Mouse (Mus musculus): Measurements from ENCODE around the gene Pdk2. TPM values are rescaled to one million over a fixed set of nuclear protein-coding genes. Genes with fewer than 3 reads are reported as not detected.

Gene Pdk2
- polyA plus RNA-seq (2017; shearing (Covaris generic)), result 10 to 100 TPM; 10.5 to 15.3 TPM

DNA sequence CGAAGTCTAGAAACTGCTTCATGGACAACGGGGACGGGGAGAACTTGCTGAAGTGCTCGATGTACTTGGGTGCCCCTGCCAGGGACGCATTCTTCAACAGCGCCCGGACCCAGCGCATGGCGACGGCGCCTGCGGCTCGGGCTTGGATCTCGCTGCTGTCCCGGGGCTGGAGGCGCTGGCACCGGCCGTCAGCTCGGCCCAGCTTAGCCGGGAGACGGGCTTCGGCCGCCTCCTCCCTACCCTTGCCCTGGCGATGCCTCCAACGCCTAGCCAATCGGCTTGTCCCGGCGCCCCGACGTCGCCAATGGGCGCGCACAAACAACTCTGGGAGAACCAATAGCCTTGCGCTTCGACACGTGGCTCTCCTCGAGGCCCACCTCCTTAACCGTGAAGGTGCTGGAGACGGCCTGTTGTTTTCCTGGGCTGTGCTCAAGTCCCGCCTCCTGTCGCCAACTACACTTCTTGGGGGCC, at the start of gene Pdk2:
Gene Pdk2 (minus strand): TSS at position 216 of the 471 bp plus-strand sequence.

DNA sequence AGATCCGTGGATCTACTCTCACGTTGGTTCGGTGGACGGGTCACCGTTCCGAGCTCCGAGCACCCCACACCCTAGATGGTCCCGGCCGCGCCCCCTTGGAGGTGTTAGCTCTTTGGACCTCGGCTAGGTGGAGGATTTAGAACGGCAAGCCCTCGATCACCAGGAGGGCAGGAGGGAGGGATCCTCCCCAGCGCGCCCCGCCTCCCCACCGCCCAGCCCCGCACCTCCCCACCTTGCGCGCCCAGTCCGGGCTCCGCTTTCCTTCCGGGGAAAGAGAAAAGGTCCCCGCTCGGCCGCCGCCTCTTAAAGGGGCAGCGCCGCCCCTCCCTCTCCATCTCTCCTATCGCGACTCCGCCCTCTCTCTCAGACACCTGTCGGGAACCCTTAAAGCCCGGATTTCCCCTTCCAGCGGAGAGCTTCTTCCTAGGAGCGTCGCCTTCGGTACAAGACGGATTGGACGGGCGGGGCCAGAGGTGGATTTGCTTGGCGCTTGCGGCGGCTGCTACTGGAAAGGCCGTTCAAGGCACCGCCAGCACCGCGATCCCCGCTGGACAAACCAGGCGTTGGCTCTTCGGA, 35.5 kb upstream of the Pdk2 start, which contains the start of gene Itga3:
Gene Itga3 (minus strand): TSS at position 266 of the 576 bp plus-strand sequence.

DNA sequence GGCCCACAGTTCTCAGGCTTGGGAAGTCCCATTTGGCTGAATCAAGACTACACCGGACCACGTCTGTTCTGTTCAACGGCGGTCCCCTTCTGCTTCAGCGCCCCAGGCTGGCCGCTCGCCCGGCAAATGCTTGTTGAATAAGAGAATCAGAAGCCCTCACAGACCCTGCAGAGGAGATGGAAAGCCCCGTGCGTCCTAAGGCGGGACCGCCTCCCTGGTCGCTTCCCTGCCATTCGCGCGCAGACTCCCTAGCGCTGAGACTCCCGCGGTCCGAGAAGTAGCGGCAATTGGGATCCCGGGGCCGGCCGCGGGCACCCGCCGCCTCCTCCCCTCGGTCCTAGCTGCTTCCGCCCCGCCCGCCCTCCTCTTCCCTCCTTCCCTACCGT, 31.5 kb downstream of the Pdk2 start, which contains the start of gene Samd14:
Gene Samd14 (plus strand): TSS at position 251 of the 386 bp plus-strand sequence.

DNA sequence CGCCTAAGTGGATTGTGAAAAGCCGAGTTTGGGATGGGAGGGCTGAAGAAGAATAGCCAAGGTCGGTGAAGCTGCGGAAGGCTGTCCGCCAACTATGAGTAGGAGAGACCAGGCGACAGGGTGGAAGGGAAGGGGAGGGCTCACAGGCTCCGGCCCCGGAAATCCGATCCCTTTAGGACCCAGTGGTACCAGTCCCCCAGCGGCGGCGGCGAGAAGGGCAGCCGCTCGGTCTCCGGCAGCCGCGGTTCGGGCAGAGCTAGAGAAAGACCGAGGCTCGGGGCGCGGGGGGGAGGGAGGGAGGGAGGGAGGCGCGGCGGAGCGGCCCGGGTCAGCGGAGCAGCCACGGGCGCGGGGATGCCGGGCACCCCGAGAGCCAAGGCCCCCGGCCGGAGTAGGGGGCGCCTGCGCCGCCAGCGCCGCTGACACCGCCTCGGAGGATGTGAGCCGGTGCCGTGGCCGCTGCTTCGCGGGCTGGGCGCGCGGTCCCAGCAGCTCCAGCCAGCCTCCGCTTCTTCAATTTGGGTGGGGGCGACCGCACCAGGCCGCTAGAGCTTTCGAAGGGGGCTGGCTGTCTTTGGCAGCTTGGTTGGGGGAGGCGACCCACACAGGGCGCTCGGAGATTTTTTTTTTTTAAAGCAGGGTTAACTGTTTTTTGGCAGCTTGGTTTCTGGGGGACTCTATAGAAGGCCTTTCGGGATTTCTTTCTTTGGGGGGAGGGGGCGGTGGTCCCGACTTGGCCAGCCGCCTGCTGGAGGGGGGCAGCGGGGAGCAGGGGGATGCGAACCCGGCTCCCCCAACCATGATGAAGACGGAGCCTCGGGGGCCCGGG, 50.2 kb downstream of the Pdk2 start, which contains the start of gene Ppp1r9b:
Gene Ppp1r9b (plus strand): TSS at position 287 of the 829 bp plus-strand sequence.

Other genes with a start within 250 kb of the Pdk2 start
- gene Col1a1, start 105.1 kb downstream of the Pdk2 start, polyA plus RNA-seq (2017; shearing (Covaris generic)), result under 1 TPM; 0.51 to 0.80 TPM
- gene Hils1, start 73.8 kb downstream of the Pdk2 start, polyA plus RNA-seq (2017; shearing (Covaris generic)), result not detected
- gene Sgca, start 65.0 kb downstream of the Pdk2 start, polyA plus RNA-seq (2017; shearing (Covaris generic)), result not detected
- 10 to 100 TPM; 22.0 to 38.5 TPM for gene Ppp1r9b, start 50.3 kb downstream of the Pdk2 start, polyA plus RNA-seq (2017; shearing (Covaris generic))
- gene Samd14, start 31.5 kb downstream of the Pdk2 start, polyA plus RNA-seq (2017; shearing (Covaris generic)), result under 1 TPM; 0.20 to 0.44 TPM
- 1 to 10 TPM; 1.4 to 2.1 TPM for gene Itga3, start 35.4 kb upstream of the Pdk2 start, polyA plus RNA-seq (2017; shearing (Covaris generic))
- under 1 TPM in 1 of 2 experiments, not detected in 1; 0.06 TPM for gene Dlx3, start 78.8 kb upstream of the Pdk2 start, polyA plus RNA-seq (2017; shearing (Covaris generic))
- under 1 TPM in 1 of 2 experiments, not detected in 1; 0.55 TPM for gene Dlx4, start 104.9 kb upstream of the Pdk2 start, polyA plus RNA-seq (2017; shearing (Covaris generic))
- under 1 TPM in 1 of 2 experiments, not detected in 1; 0.32 TPM for gene Tac4, start 220.2 kb upstream of the Pdk2 start, polyA plus RNA-seq (2017; shearing (Covaris generic))